Mouse (Mus musculus) urinary bladder, adult 18-20 months (tissue): ENCODE measurements around the gene Scgb2b24.

Experiments used
- DNase-seq, 2 experiments: peaks; one replicate each; pipeline ENCODE4 v3.0.0; 2022; ENCODE audit warnings: low spot score in 2 of 2, mixed read lengths in 2 of 2

Scgb2b24 gene

DNA sequence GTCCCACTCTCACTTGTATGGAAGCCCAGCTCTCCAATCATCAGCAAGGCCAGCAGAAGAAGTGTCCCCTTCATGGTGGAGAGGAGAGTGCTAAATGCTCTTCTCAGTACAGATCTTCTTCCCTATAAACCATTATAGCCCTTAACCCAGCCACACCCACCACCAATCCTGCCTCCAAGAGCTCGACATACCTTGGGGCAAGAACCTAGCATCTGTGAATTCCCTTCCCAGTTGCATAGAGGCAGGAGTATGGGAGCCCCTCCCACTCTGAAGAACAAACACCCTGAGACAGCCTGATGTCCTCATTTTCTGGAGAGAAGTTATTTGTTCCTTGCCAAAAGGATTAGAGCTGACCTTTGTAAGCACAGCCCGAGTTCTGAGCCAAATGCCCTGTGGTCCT, at the start of gene Scgb2b24:
Gene Scgb2b24 (minus strand): TSS at position 101 of the 400 bp plus-strand sequence.
- no peak for DNase-seq

GRCm38 (mm10) chr7:33743499-33743898, 4.4 kb upstream of the Scgb2b24 start, which contains the start of gene Scgb1b24:
TSS of gene Scgb1b24 (plus strand) at chr7:33743799.
- DNase-seq, result no peak

- DNase-seq, result no peak
Measured at GRCm38 (mm10) chr7:33689864-33690263, 49.2 kb downstream of the Scgb2b24 start.
